Mouse (Mus musculus) E14TG2a.4 (cell line): ENCODE data around the gene Snx32.

ENCODE experiments used
- H3K27me3 ChIP-seq: 2 replicates; pipeline ENCODE4 v1.6.1; 2014; ENCODE audit warnings: low read length, control low read depth; ENCODE audit not compliant: insufficient read depth
- H3K36me3 ChIP-seq: 2 replicates; pipeline ENCODE4 v1.6.1; 2014; ENCODE audit warnings: low read length, control low read depth; ENCODE audit not compliant: insufficient read depth
- H3K4me1 ChIP-seq: replicated peaks from 2 replicates; pipeline ENCODE4 v1.6.1; 2014; ENCODE audit warnings: low read depth, low read length, control low read depth
- H3K4me3 ChIP-seq: replicated peaks from 2 replicates; pipeline ENCODE4 v1.5.1; 2014; ENCODE audit warnings: mild to moderate bottlenecking, low read length
- H3K9me3 ChIP-seq: 2 replicates; pipeline ENCODE4 v1.6.1; 2014; ENCODE audit warnings: low read length, control low read depth
- CTCF ChIP-seq: conservative IDR thresholded peaks from 2 replicates; pipeline ENCODE4 v1.5.1; 2014; ENCODE audit warnings: low read length
- NANOG ChIP-seq: IDR thresholded peaks from 2 replicates; pipeline ENCODE4 v1.6.1; 2014; ENCODE audit warnings: borderline replicate concordance, low read length, mixed read lengths
- POU5F1 ChIP-seq: IDR thresholded peaks from 2 replicates; pipeline ENCODE4 v1.6.1; 2014; ENCODE audit warnings: low read length, borderline replicate concordance

Snx32 gene

DNA sequence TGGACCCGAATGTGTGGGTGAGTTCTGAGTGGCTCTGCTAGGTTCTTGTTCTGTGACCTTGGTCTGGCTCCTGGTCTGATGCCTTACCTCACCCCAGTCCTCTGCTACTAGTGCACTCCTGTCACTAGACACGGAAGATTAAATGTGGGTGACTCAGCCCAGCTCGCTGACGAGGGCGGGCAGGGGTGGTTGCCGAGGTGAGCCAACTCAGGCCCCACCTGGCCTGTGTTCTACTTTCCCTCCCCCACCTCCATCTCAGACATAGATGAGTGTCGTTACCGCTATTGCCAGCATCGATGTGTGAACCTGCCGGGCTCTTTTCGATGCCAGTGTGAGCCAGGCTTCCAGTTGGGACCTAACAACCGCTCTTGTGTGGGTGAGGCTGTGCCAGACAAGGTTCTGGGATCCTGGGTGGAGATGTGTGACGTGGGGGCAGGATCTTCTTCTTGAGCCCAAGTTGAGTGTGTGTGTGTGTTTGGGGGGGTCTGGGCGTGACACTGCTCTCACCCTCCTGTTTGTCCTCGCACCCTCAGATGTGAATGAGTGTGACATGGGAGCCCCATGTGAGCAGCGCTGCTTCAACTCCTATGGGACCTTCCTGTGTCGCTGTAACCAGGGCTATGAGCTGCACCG lies 32.6 kb downstream of the Snx32 start:
- peaks cover 27% of the 10 kb centered on the region for H3K36me3 ChIP-seq
- H3K27me3 ChIP-seq: peaks cover 31% of the 10 kb centered on the region
- H3K4me1 ChIP-seq: peaks cover 39% of the 10 kb centered on the region
- TF ChIP-seq NANOG (no peak), CTCF (no peak), POU5F1 (no peak)
- no peaks in the 10 kb centered on the region for H3K9me3 ChIP-seq
- 0 out of 2 replicates have a peak overlapping the region, but pooled peaks have one; percentile 3 for H3K4me3 ChIP-seq

DNA sequence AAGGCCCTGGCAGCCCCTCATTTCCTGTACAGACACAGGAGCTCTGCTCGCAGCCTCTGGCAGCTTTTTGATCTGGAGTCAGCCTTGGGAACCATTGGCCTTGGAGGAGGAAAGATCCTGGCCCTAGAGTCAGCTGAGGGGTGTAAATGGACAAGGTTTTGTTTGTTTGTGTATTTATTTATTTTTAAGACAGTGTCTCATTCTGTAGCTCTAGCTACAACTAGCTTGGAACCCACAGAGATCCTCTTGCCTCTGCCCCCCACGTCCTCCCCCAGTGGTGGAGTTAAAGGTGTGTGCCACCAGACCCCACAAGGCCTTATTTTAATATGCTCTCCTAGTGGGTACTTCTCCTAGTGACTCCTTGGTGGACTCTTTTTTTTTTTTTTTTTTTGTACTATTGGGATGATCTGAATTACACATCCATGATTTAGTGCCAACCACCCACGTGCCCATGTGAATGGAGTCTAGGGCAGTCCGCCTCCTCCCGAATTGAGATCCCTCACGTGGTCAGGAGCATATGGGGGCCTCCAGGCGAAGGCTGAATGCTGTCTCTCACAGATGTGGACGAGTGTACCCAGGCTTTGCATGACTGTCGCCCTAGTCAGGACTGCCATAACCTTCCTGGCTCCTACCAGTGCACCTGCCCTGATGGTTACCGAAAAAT lies 33.2 kb downstream of the Snx32 start:
- peaks cover 31% of the 10 kb centered on the region for H3K27me3 ChIP-seq
- no peak overlapping the region for H3K4me3 ChIP-seq
- no peaks in the 10 kb centered on the region for H3K9me3 ChIP-seq
- TF ChIP-seq NANOG: no peak
- no peak for TF ChIP-seq POU5F1
- no peak for TF ChIP-seq CTCF
- peaks cover 21% of the 10 kb centered on the region for H3K36me3 ChIP-seq
- H3K4me1 ChIP-seq: peaks cover 35% of the 10 kb centered on the region

DNA sequence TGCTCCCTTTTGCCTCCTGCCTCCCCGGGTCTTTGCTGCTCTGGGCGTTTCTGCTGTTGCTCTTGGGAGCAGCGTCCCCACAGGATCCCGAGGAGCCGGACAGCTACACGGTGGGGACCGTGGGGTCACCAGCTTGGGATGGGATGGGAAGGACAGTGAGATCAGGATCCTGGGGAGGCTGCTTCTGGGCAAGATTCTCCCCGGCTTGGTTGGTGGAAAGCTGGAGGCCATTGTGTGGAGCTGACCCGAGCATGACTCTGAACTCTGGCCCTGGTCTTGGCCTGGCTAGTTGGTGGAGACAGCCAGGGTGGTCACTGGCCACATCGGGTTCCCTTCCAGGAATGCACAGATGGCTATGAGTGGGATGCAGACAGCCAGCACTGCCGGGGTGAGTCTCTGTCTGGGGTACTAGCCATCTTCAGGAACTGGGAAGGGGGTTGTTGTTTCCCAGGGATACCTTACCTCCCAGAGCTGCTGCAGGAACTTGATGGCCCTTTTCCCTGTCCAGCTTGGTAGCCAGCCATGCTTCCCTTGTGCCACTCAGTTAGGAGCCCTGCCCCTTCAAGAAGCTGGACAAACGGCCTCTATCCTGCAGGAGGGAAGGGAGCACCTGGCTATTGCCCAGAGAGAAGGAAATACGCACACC lies 35.1 kb downstream of the Snx32 start:
- Histone ChIP-seq H3K9me3 (no peaks in the 10 kb centered on the region), H3K36me3 (peaks cover 7% of the 10 kb centered on the region), H3K4me1 (peaks cover 38% of the 10 kb centered on the region), H3K4me3 (peak overlapping the region; percentile 77), H3K27me3 (peaks cover 33% of the 10 kb centered on the region)
- TF ChIP-seq CTCF (no peak), NANOG (no peak), POU5F1 (no peak)

DNA sequence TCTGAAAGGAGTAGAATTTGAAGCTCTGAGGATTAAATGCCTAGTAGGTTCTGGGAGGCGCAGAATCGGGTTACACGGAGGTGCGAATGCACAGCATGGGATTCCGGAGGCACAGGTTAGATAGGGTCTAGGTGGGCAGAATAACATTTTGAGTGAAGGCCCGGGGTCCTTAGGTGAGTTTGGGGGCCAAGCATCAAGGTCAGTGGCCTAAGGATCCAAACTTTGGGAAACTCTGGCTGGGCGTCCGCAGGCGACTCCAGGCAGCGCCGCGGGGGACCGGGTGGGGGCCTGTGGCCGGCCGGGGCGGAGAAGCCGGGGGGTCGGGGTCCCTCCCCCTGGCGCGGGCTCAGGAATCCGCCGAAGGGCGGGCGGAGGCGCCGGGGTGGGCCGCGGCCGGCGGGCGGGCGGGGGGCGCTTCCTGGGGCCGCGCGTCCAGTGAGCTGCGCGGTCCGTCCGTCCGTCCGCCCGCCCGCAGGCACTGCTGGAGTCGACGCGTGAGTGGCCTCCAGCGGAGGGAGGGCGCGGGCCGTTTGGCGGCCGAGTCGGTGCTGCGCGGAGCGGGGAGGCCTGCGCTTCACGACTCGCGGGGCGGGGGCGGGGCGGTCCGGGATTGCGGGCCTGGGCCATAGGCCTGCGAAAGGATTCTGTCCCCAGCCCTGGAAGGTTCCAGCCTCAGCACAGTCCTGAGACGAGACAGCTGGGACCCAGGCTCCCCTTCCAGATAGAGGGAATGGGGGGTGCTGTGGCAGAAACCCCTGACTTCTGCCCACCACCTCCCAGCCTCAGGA lies 35.9 kb downstream of the Snx32 start:
- peak overlapping the region; percentile 77 for H3K4me3 ChIP-seq
- H3K4me1 ChIP-seq: peaks cover 41% of the 10 kb centered on the region
- no peaks in the 10 kb centered on the region for H3K9me3 ChIP-seq
- 0 out of 2 replicates have a peak, but pooled peaks cover 2% of the 10 kb centered on the region for H3K36me3 ChIP-seq
- peaks cover 38% of the 10 kb centered on the region for H3K27me3 ChIP-seq
- no peak for TF ChIP-seq NANOG
- no peak for TF ChIP-seq POU5F1
- no peak for TF ChIP-seq CTCF

DNA sequence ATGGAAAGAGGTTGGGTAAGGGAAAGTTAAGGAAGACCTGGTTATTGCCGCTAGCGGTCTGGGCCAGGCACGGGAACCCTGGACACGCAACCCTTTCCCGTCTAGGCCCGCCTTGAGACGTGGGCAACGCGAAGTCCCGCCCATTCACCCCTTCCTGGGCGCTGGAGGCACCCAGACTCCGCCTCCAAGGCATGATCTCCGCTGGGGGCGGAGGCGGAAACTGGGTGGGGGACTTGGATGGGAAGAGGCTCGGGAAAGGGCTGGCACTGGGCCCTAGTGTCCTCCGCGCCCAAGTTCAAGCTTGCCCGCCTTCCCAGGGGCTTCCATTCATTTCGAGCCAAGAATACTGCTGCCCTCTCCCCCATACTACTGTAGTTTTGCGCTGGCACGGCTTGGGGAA lies 36.6 kb downstream of the Snx32 start, which contains the start of gene Efemp2:
Gene Efemp2, plus strand, starts transcription at position 235 of the 400 bp plus-strand sequence.
- Histone ChIP-seq H3K36me3 (0 out of 2 replicates have a peak, but pooled peaks cover 2% of the 10 kb centered on the region), H3K27me3 (peaks cover 38% of the 10 kb centered on the region), H3K4me3 (peak within 1 kb of the TSS; percentile 77), H3K4me1 (peaks cover 48% of the 10 kb centered on the region), H3K9me3 (no peaks in the 10 kb centered on the region)
- TF ChIP-seq NANOG (no peak), CTCF (no peak), POU5F1 (no peak)

DNA sequence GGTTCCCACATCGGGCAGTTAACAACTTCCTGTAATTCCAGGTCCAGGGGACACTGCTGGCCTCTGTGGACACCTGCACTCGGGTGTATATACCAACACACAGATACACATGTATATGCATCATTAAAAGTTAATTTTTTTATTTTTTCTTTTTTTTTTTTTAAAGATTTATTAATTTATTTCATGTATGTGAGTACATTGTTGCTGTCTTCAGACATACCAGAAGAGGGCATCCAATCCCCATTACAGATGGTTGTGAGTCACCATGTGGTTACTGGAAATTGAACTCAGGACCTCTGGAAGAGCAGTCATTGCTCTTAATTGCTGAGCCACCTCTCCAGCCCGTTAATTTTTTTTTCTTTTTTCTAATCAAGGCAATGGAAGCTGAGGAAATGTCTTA lies 37.5 kb downstream of the Snx32 start:
- H3K4me3 ChIP-seq: no peak overlapping the region
- H3K27me3 ChIP-seq: peaks cover 38% of the 10 kb centered on the region
- H3K9me3 ChIP-seq: no peaks in the 10 kb centered on the region
- peaks cover 2% of the 10 kb centered on the region; the same call in 1 of the 2 replicates for H3K36me3 ChIP-seq
- peaks cover 54% of the 10 kb centered on the region for H3K4me1 ChIP-seq
- TF ChIP-seq CTCF: peak; percentile 7; the same call in 1 of the 2 replicates
- TF ChIP-seq NANOG: no peak

DNA sequence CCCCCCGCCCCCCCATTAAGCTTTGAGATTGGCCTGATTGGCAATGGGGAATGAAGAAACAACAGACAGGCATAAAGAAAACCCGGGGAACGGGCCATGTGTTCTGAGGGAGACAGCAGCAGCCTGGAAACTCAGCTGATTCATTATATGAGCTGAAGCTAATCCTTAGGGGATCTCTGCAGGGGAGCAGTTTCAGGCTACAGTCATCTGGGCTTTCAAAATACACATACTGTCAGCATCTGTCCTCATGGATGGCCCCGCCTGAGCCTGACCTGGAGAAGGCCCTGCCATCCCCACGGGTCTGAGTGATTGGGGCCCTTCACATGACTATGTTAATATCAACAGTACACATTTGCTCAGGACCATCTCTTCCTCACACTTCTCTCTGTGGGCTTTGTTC lies 38.5 kb downstream of the Snx32 start:
- TF ChIP-seq CTCF (no peak), NANOG (no peak), POU5F1 (no peak)
- Histone ChIP-seq H3K36me3 (peaks cover 12% of the 10 kb centered on the region), H3K27me3 (peaks cover 38% of the 10 kb centered on the region), H3K4me1 (peaks cover 59% of the 10 kb centered on the region), H3K4me3 (no peak overlapping the region), H3K9me3 (no peaks in the 10 kb centered on the region)

DNA sequence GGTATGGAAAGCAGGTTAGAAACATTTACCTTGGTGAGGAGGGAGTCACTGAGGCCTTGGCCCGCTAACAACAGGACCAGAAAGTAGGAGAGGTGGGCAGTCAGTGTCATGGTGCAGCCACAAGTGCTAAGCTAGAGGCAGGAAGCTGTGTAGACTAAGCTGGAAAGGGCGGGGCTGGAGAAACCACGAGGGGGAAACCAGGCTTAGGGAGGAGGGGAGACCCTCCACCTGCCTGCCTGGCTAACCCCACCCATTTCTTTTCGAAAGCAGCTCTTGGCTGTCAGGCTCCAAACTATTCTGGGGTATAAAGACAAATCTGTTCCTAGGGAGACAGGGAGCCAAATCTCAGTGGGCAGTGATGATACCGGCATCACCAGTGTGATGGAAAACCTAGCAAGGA lies 42.0 kb downstream of the Snx32 start, which contains the start of gene Ctsw:
Gene Ctsw, minus strand, starts transcription at position 134 of the 400 bp plus-strand sequence.
- TF ChIP-seq POU5F1: no peak
- TF ChIP-seq CTCF: no peak
- no peak for TF ChIP-seq NANOG
- peaks cover 11% of the 10 kb centered on the region for H3K27me3 ChIP-seq
- peaks cover 44% of the 10 kb centered on the region for H3K36me3 ChIP-seq
- H3K4me1 ChIP-seq: peaks cover 55% of the 10 kb centered on the region
- H3K4me3 ChIP-seq: peak within 1 kb of the TSS; percentile 50
- H3K9me3 ChIP-seq: no peaks in the 10 kb centered on the region
